Mouse (Mus musculus) kidney, adult 2 months (tissue): ENCODE measurements around the gene Vmo1.

Experiments
- CTCF ChIP-seq: fragments of 200-500 bp; conservative IDR thresholded peaks from 2 replicates; pipeline ENCODE4 v1.5.1; 2011; ENCODE audit warnings: low read depth, mild to moderate bottlenecking, control low read depth, low read length, moderate library complexity, mixed read lengths; ENCODE audit not compliant: insufficient read depth, insufficient read length
- POLR2A ChIP-seq: fragments of 200-500 bp; IDR thresholded peaks from one replicate; pipeline ENCODE4 v1.6.1; 2011; ENCODE audit warnings: low read depth, low read length, control low read depth

DNA sequence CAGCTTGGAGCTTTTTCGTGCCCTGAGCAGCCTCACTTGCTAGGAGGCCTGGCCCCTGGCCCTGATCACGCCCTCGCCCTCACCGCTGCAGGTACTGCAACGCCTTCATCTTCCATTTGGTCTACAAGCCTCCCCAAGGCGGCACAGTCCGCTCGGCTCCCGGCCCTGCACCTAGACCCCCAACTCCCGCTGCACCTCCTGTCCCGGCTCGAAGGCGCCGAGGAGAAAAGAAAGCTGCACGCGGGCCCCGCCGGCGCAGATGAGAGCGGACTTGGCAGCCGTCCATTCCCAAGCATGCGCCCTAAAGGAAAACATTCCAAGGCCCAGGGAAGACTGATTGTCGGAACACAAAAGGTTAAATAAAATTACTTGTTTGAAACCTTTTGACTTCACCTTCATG is 48.6 kb downstream of the Vmo1 start:
- TF ChIP-seq CTCF (no peak), POLR2A (no peak)
